Mouse (Mus musculus): ENCODE data around the gene Sccpdh. TPM values are rescaled to one million over a fixed set of nuclear protein-coding genes. Genes with fewer than 3 reads are reported as not detected.
A peak's percentile ranks its signal among the peaks of the same experiment; 100 is the strongest.
"Not testable (repeated sequence)": the region's sequence is repeated elsewhere in the genome, so short reads cannot be mapped to it uniquely, and the experiment has no call there.

Sccpdh gene
- polyA plus RNA-seq, 1 experiment from 2014 or later = 113 TPM

- Histone ChIP-seq H3K36me3 (ENCODE audit: control insufficient read depth, insufficient read depth) (no peaks in the 10 kb centered on the region), H3K4me1 (replicated peaks; ENCODE audit: control insufficient read depth, insufficient read depth, low read length) (peaks cover 4% of the 10 kb centered on the region; the same call in 1 of the 2 replicates), H3K27ac (ENCODE audit: low read depth, low read length) (no peak overlapping the region), H3K4me3 (ENCODE audit: low read depth, low read length) (no peak overlapping the region), H3K27me3 (replicated peaks; ENCODE audit: control insufficient read depth, insufficient read depth, low read length) (no peaks in the 10 kb centered on the region), H3K4me2 (replicated peaks; ENCODE audit: low read depth) (peak overlapping the region; percentile 53), H3K9me3 (ENCODE audit: control insufficient read depth) (no peaks in the 10 kb centered on the region), H3K9ac (ENCODE audit: low read depth, low read length) (no peak overlapping the region)
- peak; percentile 93 for TF ChIP-seq CTCF (IDR thresholded peaks at IDR 0.05; ENCODE audit: low read depth)
- WGBS = 54% methylated on average over 13 of the region's 13 CpGs
- ATAC-seq = peak; percentile 77
These were observed 22.7 kb upstream of the Sccpdh start for GRCm38 (mm10) chr1:179645101-179645979.

DNA sequence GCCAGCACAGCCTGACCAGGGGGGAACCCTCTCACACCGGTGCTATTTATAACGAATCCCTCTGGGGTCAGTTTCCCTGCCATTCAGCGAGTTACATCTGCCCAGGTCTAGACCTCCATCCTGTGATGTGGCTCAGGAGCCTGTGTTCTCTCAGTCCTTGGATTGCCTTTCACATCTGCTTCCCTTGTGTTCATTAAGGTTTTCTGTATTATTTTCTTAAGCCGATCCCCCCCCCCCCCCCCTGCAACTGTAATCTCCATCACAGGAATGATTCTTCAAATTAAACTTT lies 22.1 kb upstream of the Sccpdh start:
- Histone ChIP-seq H3K9ac (ENCODE audit: low read depth, low read length) (no peak overlapping the region), H3K36me3 (ENCODE audit: control insufficient read depth, insufficient read depth) (no peaks in the 10 kb centered on the region)

DNA sequence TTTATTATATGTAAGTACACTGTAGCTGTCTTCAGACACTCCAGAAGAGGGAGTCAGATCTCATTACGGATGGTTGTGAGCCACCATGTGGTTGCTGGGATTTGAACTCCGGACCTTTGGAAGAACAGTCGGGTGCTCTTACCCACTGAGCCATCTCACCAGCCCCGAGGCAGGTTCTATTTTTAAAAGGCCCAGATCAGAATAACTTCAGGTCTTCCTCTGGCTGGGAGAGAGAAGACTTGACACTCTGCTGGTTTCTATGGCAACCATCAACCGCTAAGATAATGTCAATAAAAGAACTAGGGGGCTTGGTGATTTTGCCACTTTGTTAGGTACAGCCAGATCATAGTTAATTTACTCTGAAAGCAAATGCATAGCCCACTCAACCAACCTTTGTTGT lies 19.3 kb upstream of the Sccpdh start:
- ATAC-seq; H3K27ac ChIP-seq (ENCODE audit: low read depth, low read length); H3K36me3 ChIP-seq (ENCODE audit: control insufficient read depth, insufficient read depth); H3K4me1 ChIP-seq (replicated peaks; ENCODE audit: control insufficient read depth, insufficient read depth, low read length); H3K9me3 ChIP-seq (ENCODE audit: control insufficient read depth); H3K4me2 ChIP-seq (replicated peaks; ENCODE audit: low read depth); H3K27me3 ChIP-seq (replicated peaks; ENCODE audit: control insufficient read depth, insufficient read depth, low read length); H3K9ac ChIP-seq (ENCODE audit: low read depth, low read length); H3K4me3 ChIP-seq (ENCODE audit: low read depth, low read length): not testable (repeated sequence)
- WGBS = 55% methylated on average over 4 of the region's 5 CpGs

More for the DNA sequence above, 22.1 kb upstream of the Sccpdh start:
- TF ChIP-seq CTCF (IDR thresholded peaks at IDR 0.05; ENCODE audit: low read depth) = no peak
- Histone ChIP-seq H3K4me1 (replicated peaks; ENCODE audit: control insufficient read depth, insufficient read depth, low read length) (peaks cover 6% of the 10 kb centered on the region; the same call in 1 of the 2 replicates), H3K27me3 (replicated peaks; ENCODE audit: control insufficient read depth, insufficient read depth, low read length) (no peaks in the 10 kb centered on the region), H3K27ac (ENCODE audit: low read depth, low read length) (no peak overlapping the region), H3K4me3 (ENCODE audit: low read depth, low read length) (no peak overlapping the region), H3K4me2 (replicated peaks; ENCODE audit: low read depth) (peak overlapping the region; percentile 53), H3K9me3 (ENCODE audit: control insufficient read depth) (no peaks in the 10 kb centered on the region)
- WGBS = 22% methylated on average over 4 of the region's 4 CpGs
- ATAC-seq = no peak

- no peaks in the 10 kb centered on the region for H3K9me3 ChIP-seq (ENCODE audit: control insufficient read depth)
- no peak for TF ChIP-seq CTCF (IDR thresholded peaks at IDR 0.05; ENCODE audit: low read depth)
- ATAC-seq = no peak
- H3K9ac ChIP-seq (ENCODE audit: low read depth, low read length) = no peak overlapping the region
- 68% methylated on average over 3 of the region's 3 CpGs for WGBS
- H3K36me3 ChIP-seq (ENCODE audit: control insufficient read depth, insufficient read depth) = no peaks in the 10 kb centered on the region
- H3K27ac ChIP-seq (ENCODE audit: low read depth, low read length) = no peak overlapping the region
- peaks cover 6% of the 10 kb centered on the region for H3K4me1 ChIP-seq (replicated peaks; ENCODE audit: control insufficient read depth, insufficient read depth, low read length)
- H3K27me3 ChIP-seq (replicated peaks; ENCODE audit: control insufficient read depth, insufficient read depth, low read length) = no peaks in the 10 kb centered on the region
- H3K4me3 ChIP-seq (ENCODE audit: low read depth, low read length) = no peak overlapping the region
- H3K4me2 ChIP-seq (replicated peaks; ENCODE audit: low read depth) = no peak overlapping the region
These were observed 18.7 kb upstream of the Sccpdh start for GRCm38 (mm10) chr1:179649324-179649723.

DNA sequence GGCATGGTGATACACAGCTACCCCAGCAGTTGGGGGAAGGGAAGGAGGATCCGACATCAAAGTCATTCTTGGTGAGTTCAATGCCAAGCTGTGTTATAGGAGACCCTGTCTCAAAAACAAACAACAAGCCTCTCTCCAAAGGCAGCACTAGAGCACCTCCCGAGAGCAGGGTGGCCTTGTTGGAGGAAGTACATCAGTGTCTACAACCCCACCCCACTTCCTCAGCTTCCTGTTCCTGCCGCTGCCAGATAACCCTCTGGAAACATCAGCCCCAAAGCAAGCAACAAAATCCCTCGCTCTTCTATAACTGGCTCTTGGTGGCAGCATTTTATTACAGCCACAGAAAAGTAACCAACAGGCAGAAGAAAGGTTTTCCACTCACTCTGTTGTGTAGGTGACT lies 17.7 kb upstream of the Sccpdh start:
- no peak overlapping the region for H3K4me2 ChIP-seq (replicated peaks; ENCODE audit: low read depth)
- H3K9ac ChIP-seq (ENCODE audit: low read depth, low read length) = no peak overlapping the region
- H3K27me3 ChIP-seq (replicated peaks; ENCODE audit: control insufficient read depth, insufficient read depth, low read length) = no peaks in the 10 kb centered on the region
- no peak overlapping the region for H3K4me3 ChIP-seq (ENCODE audit: low read depth, low read length)
- H3K9me3 ChIP-seq (ENCODE audit: control insufficient read depth) = no peaks in the 10 kb centered on the region
- ATAC-seq = no peak
- no peaks in the 10 kb centered on the region for H3K36me3 ChIP-seq (ENCODE audit: control insufficient read depth, insufficient read depth)
- H3K4me1 ChIP-seq (replicated peaks; ENCODE audit: control insufficient read depth, insufficient read depth, low read length) = peaks cover 6% of the 10 kb centered on the region
- TF ChIP-seq CTCF (IDR thresholded peaks at IDR 0.05; ENCODE audit: low read depth) = no peak
- WGBS = 61% methylated on average over 4 of the region's 4 CpGs
- peak overlapping the region; percentile 71; the same call in 1 of the 2 replicates for H3K27ac ChIP-seq (ENCODE audit: low read depth, low read length)

- H3K27me3 ChIP-seq (replicated peaks; ENCODE audit: control insufficient read depth, insufficient read depth, low read length) = no peaks in the 10 kb centered on the region
- no peak for TF ChIP-seq CTCF (IDR thresholded peaks at IDR 0.05; ENCODE audit: low read depth)
- 60% methylated on average over 5 of the region's 5 CpGs for WGBS
- H3K4me1 ChIP-seq (replicated peaks; ENCODE audit: control insufficient read depth, insufficient read depth, low read length) = peaks cover 3% of the 10 kb centered on the region
- no peak overlapping the region for H3K4me2 ChIP-seq (replicated peaks; ENCODE audit: low read depth)
- no peak overlapping the region for H3K4me3 ChIP-seq (ENCODE audit: low read depth, low read length)
- no peaks in the 10 kb centered on the region for H3K9me3 ChIP-seq (ENCODE audit: control insufficient read depth)
- no peak overlapping the region for H3K9ac ChIP-seq (ENCODE audit: low read depth, low read length)
- H3K27ac ChIP-seq (ENCODE audit: low read depth, low read length) = peak overlapping the region; percentile 71
- ATAC-seq = 0 out of 2 replicates have a peak, but pooled peaks have one; percentile 48
- H3K36me3 ChIP-seq (ENCODE audit: control insufficient read depth, insufficient read depth) = no peaks in the 10 kb centered on the region
These were observed 16.8 kb upstream of the Sccpdh start for GRCm38 (mm10) chr1:179651224-179651623.
